Mouse (Mus musculus): ENCODE measurements around the gene Slc25a39. TPM values are rescaled to one million over a fixed set of nuclear protein-coding genes. Genes with fewer than 3 reads are reported as not detected.
"Not testable (repeated sequence)": the region's sequence is repeated elsewhere in the genome, so short reads cannot be mapped to it uniquely, and the experiment has no call there.

The Slc25a39 gene
- polyA plus RNA-seq, 1 experiment from 2014 or later = 145 TPM

DNA sequence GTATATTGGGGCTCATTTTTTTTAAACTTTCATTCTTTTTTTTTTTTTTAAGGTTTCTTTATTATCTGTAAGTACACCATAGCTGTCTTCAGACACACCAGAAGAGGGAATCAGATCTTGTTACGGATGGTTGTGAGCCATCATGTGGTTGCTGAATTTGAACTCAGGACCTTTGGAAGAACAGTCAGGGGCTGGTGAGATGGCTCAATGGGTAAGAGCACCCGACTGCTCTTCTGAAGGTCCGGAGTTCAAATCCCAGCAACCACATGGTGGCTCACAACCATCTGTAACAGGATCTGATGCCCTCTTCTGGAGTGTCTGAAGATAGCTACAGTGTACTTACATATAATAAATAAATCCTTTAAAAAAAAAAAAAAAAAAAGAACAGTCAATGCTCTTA lies 2.6 kb upstream of the Slc25a39 start:
- not testable (repeated sequence) for H3K36me3 ChIP-seq (ENCODE audit: control insufficient read depth, insufficient read depth, low read length); H3K4me2 ChIP-seq (ENCODE audit: low read length); H3K27me3 ChIP-seq (replicated peaks; ENCODE audit: control insufficient read depth, insufficient read depth, low read length); ATAC-seq; H3K4me3 ChIP-seq (ENCODE audit: low read depth, low read length); DNase-seq (ENCODE audit: low spot score); H3K9me3 ChIP-seq (replicated peaks; ENCODE audit: control insufficient read depth, low read length); H3K9ac ChIP-seq (ENCODE audit: low read length); H3K27ac ChIP-seq (ENCODE audit: low read depth, low read length)
- 90% methylated on average over 3 of the region's 3 CpGs for WGBS
- H3K4me1 ChIP-seq (ENCODE audit: control insufficient read depth, insufficient read depth, low read length) = peaks cover 14% of the 10 kb centered on the region

GRCm38 (mm10) chr11:102409795-102410330 lies 2.1 kb upstream of the Slc25a39 start:
- Histone ChIP-seq H3K9me3 (replicated peaks; ENCODE audit: control insufficient read depth, low read length) (no peaks in the 10 kb centered on the region), H3K4me3 (ENCODE audit: low read depth, low read length) (no peak overlapping the region), H3K4me1 (ENCODE audit: control insufficient read depth, insufficient read depth, low read length) (peaks cover 14% of the 10 kb centered on the region), H3K9ac (ENCODE audit: low read length) (no peak overlapping the region), H3K4me2 (ENCODE audit: low read length) (no peak overlapping the region), H3K27ac (ENCODE audit: low read depth, low read length) (no peak overlapping the region), H3K36me3 (ENCODE audit: control insufficient read depth, insufficient read depth, low read length) (0 out of 2 replicates have a peak, but pooled peaks cover 3% of the 10 kb centered on the region), H3K27me3 (replicated peaks; ENCODE audit: control insufficient read depth, insufficient read depth, low read length) (no peaks in the 10 kb centered on the region)
- 71% methylated on average over 3 of the region's 3 CpGs for WGBS
- DNase-seq (ENCODE audit: low spot score) = no peak
- no peak for ATAC-seq

- ATAC-seq (no peak), DNase-seq (ENCODE audit: low spot score) (no peak)
- Histone ChIP-seq H3K36me3 (ENCODE audit: control insufficient read depth, insufficient read depth, low read length) (peaks cover 9% of the 10 kb centered on the region), H3K27me3 (replicated peaks; ENCODE audit: control insufficient read depth, insufficient read depth, low read length) (no peaks in the 10 kb centered on the region), H3K4me3 (ENCODE audit: low read depth, low read length) (peak overlapping the region; percentile 64; the same call in 1 of the 2 replicates), H3K9me3 (replicated peaks; ENCODE audit: control insufficient read depth, low read length) (no peaks in the 10 kb centered on the region), H3K9ac (ENCODE audit: low read length) (peak overlapping the region; percentile 22; the same call in 1 of the 2 replicates), H3K4me1 (ENCODE audit: control insufficient read depth, insufficient read depth, low read length) (peaks cover 14% of the 10 kb centered on the region), H3K4me2 (ENCODE audit: low read length) (peak overlapping the region; percentile 68), H3K27ac (ENCODE audit: low read depth, low read length) (0 out of 2 replicates have a peak overlapping the region, but pooled peaks have one; percentile 10)
- 40% methylated on average over 15 of the region's 15 CpGs for WGBS
These were observed 1.4 kb upstream of the Slc25a39 start for GRCm38 (mm10) chr11:102408888-102409794.

GRCm38 (mm10) chr11:102408344-102408876 lies 664 bp upstream of the Slc25a39 start:
- peak overlapping the region; percentile 64 for H3K4me3 ChIP-seq (ENCODE audit: low read depth, low read length)
- H3K4me1 ChIP-seq (ENCODE audit: control insufficient read depth, insufficient read depth, low read length) = peaks cover 14% of the 10 kb centered on the region
- ATAC-seq (peak; percentile 95), DNase-seq (ENCODE audit: low spot score) (peak; percentile 99)
- no peaks in the 10 kb centered on the region for H3K9me3 ChIP-seq (replicated peaks; ENCODE audit: control insufficient read depth, low read length)
- no peaks in the 10 kb centered on the region for H3K27me3 ChIP-seq (replicated peaks; ENCODE audit: control insufficient read depth, insufficient read depth, low read length)
- H3K9ac ChIP-seq (ENCODE audit: low read length) = peak overlapping the region; percentile 87; the same call in 1 of the 2 replicates
- under 1% methylated on average over 32 of the region's 32 CpGs for WGBS
- H3K4me2 ChIP-seq (ENCODE audit: low read length) = peak overlapping the region; percentile 68
- H3K36me3 ChIP-seq (ENCODE audit: control insufficient read depth, insufficient read depth, low read length) = peaks cover 16% of the 10 kb centered on the region
- peak overlapping the region; percentile 56; the same call in 1 of the 2 replicates for H3K27ac ChIP-seq (ENCODE audit: low read depth, low read length)

DNA sequence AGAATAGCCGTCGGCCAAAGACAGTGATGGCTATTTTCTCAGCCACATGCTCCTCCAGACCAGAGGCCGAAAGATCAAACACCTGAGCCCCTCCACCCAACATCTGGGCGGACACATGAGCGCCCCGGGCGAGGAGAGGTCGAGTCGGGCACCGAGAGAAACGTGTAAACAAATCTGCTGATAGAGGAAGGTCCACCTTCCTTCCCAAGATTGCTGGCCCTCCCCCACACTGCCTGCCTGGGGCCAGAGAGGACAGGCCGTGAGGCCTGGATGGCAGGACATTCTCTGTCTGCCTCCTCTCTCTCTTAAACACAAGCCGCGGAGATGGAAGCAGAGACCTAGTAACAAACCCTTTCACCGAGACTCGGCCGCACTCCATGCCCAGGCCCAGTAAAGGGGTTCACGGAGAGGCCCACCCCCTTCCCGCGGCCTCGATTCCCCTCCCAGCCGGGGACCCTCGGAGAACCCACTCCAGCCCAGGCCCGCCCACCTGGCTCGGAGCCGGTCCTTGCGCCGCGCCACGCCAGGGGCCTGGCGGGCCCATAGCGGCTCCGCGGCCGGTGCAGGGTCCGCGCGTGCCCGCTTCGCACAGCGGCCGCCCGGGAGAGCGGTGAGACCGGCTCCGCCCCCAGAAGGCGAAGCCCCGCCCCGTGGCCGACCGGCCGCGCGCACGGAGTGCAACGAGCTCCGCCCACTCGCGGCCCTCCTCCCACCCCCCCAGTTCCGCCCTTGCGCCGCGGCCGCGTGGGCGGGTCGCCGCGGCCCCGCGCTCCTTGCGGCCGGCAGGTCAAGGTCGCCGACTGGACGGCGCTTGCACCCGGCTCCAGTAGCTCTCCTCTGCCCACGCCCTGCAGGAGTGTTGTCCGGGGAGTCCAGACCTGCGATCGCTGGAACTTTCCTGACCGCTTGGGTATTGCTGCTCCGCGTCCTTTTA lies 579 bp downstream of the Slc25a39 start:
- ATAC-seq (peak; percentile 72), DNase-seq (ENCODE audit: low spot score) (peak; percentile 91)
- H3K4me3 ChIP-seq (ENCODE audit: low read depth, low read length) = peak overlapping the region; percentile 64
- peaks cover 28% of the 10 kb centered on the region for H3K36me3 ChIP-seq (ENCODE audit: control insufficient read depth, insufficient read depth, low read length)
- peak overlapping the region; percentile 87 for H3K9ac ChIP-seq (ENCODE audit: low read length)
- H3K27me3 ChIP-seq (replicated peaks; ENCODE audit: control insufficient read depth, insufficient read depth, low read length) = no peaks in the 10 kb centered on the region
- H3K9me3 ChIP-seq (replicated peaks; ENCODE audit: control insufficient read depth, low read length) = no peaks in the 10 kb centered on the region
- peak overlapping the region; percentile 56 for H3K27ac ChIP-seq (ENCODE audit: low read depth, low read length)
- H3K4me2 ChIP-seq (ENCODE audit: low read length) = peak overlapping the region; percentile 68
- H3K4me1 ChIP-seq (ENCODE audit: control insufficient read depth, insufficient read depth, low read length) = peaks cover 14% of the 10 kb centered on the region
- WGBS = under 1% methylated on average over 66 of the region's 85 CpGs

GRCm38 (mm10) chr11:102406401-102406800 lies 1.3 kb downstream of the Slc25a39 start:
- H3K27ac ChIP-seq (ENCODE audit: low read depth, low read length) = no peak overlapping the region
- H3K4me2 ChIP-seq (ENCODE audit: low read length) = peak overlapping the region; percentile 68
- no peak for ATAC-seq
- peaks cover 36% of the 10 kb centered on the region for H3K36me3 ChIP-seq (ENCODE audit: control insufficient read depth, insufficient read depth, low read length)
- peak overlapping the region; percentile 64 for H3K4me3 ChIP-seq (ENCODE audit: low read depth, low read length)
- 9% methylated on average over 3 of the region's 3 CpGs for WGBS
- no peaks in the 10 kb centered on the region for H3K9me3 ChIP-seq (replicated peaks; ENCODE audit: control insufficient read depth, low read length)
- H3K9ac ChIP-seq (ENCODE audit: low read length) = peak overlapping the region; percentile 87
- H3K4me1 ChIP-seq (ENCODE audit: control insufficient read depth, insufficient read depth, low read length) = peaks cover 14% of the 10 kb centered on the region
- H3K27me3 ChIP-seq (replicated peaks; ENCODE audit: control insufficient read depth, insufficient read depth, low read length) = no peaks in the 10 kb centered on the region
- no peak for DNase-seq (ENCODE audit: low spot score)

DNA sequence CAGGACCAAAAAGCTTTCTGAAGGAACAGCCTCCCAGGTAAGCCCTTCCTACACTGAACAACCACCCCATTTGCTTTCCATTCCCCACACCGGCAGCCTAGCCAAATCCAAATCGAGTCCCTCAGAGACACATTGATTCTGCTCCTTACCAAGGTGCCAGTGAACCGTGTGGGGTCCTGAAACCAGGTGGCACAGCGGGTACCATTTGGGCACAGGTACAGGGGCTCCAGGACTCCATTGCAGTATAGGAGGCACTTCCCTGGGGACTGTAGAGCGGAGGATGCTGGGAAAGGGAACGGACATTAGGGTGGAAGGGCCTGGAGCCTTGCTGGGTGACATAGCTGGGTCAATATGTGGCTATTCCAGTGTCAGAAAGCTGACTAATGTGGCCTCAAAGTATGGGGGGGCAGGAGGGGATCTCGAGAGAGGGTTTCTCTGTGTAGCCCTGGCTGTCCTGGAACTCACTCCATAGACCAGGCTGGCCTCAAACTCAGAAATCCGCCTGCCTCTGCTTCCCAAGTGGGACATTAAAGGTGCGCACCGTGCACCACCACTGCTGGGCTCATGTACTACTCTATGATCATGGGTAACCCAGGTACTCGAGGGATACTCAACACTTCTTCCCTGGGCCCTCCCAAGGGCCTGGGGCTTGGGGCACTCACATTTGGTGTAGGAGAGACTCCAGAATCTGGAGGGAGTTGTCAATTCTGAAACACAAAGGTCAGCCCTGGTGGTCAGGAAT lies 2.0 kb downstream of the Slc25a39 start:
- no peaks in the 10 kb centered on the region for H3K27me3 ChIP-seq (replicated peaks; ENCODE audit: control insufficient read depth, insufficient read depth, low read length)
- no peak overlapping the region for H3K27ac ChIP-seq (ENCODE audit: low read depth, low read length)
- H3K9ac ChIP-seq (ENCODE audit: low read length) = peak overlapping the region; percentile 87; the same call in 1 of the 2 replicates
- H3K4me3 ChIP-seq (ENCODE audit: low read depth, low read length) = no peak overlapping the region
- DNase-seq (ENCODE audit: low spot score) (no peak), ATAC-seq (no peak)
- H3K4me2 ChIP-seq (ENCODE audit: low read length) = peak overlapping the region; percentile 68; the same call in 1 of the 2 replicates
- 85% methylated on average over 11 of the region's 11 CpGs for WGBS
- peaks cover 14% of the 10 kb centered on the region for H3K4me1 ChIP-seq (ENCODE audit: control insufficient read depth, insufficient read depth, low read length)
- H3K9me3 ChIP-seq (replicated peaks; ENCODE audit: control insufficient read depth, low read length) = no peaks in the 10 kb centered on the region
- H3K36me3 ChIP-seq (ENCODE audit: control insufficient read depth, insufficient read depth, low read length) = peaks cover 43% of the 10 kb centered on the region

Measured in forebrain, embryonic 14.5 days (tissue).